Mouse (Mus musculus): ENCODE results near the gene Col12a1. TPM values are rescaled to one million over a fixed set of nuclear protein-coding genes. Genes with fewer than 3 reads are reported as not detected.

The Col12a1 gene
- polyA plus RNA-seq, 1 experiment, result 17.7 TPM

DNA sequence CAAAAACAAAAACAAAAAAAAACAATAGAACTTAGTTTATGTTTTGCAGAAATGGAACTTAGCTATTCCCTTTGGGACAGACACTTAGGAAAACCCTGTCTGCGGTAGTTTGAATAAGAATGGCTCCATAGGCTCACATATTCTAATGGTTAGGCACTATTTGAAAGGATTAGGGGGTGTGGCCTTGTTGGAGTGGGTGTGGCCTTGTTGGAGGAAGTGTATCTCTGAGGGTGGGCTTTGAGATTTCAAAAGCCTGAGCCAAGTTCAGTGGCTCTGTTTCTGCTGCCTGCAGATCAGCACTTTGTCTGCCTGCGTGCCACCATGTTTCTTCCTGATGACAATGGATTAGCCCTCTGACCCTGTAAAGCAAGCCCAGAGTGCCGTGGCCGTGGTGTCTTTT is 26.4 kb upstream of the Col12a1 start:
- Histone ChIP-seq H3ac (ENCODE audit: control insufficient read depth, insufficient read length) (no peak overlapping the region), H3K36me3 (ENCODE audit: control insufficient read depth, insufficient read depth) (no peaks in the 10 kb centered on the region), H3K27me3 (ENCODE audit: control insufficient read depth, insufficient read depth, insufficient read length) (no peaks in the 10 kb centered on the region), H3K79me2 (ENCODE audit: control insufficient read depth, insufficient read depth) (no peaks in the 10 kb centered on the region), H3K4me3 (no peak overlapping the region), H3K4me2 (ENCODE audit: low read depth) (no peak overlapping the region)
- TF ChIP-seq MYOG (IDR thresholded peaks at IDR 0.05; ENCODE audit: control insufficient read depth in 1 of 3, insufficient read depth in 1 of 3, insufficient read length in 2 of 3, low read depth in 2 of 3) (no peak), MYOD1 (IDR thresholded peaks at IDR 0.05; ENCODE audit: control insufficient read depth in 1 of 3, insufficient read length in 2 of 3, low read depth in 2 of 3) (no peak), CEBPB (IDR thresholded peaks at IDR 0.05; ENCODE audit: insufficient read depth, poor library complexity, severe bottlenecking) (no peak), USF1 (IDR thresholded peaks at IDR 0.05; ENCODE audit: low read depth) (no peak), REST (IDR thresholded peaks at IDR 0.05; ENCODE audit: insufficient read depth, insufficient read length) (no peak), POLR2A (IDR thresholded peaks at IDR 0.05; ENCODE audit: insufficient read length, low read depth) (no peak), TCF12 (IDR thresholded peaks at IDR 0.05; ENCODE audit: insufficient read depth, poor library complexity, severe bottlenecking) (no peak), TCF3 (IDR thresholded peaks at IDR 0.05; ENCODE audit: insufficient read length, low read depth) (no peak), POLR2AphosphoS2 (IDR thresholded peaks at IDR 0.05; ENCODE audit: insufficient read length, low read depth) (no peak), MAX (IDR thresholded peaks at IDR 0.05; ENCODE audit: low read depth) (no peak), E2F4 (IDR thresholded peaks at IDR 0.05; ENCODE audit: insufficient read depth) (no peak), SRF (IDR thresholded peaks at IDR 0.05; ENCODE audit: control insufficient read depth, insufficient read length, low read depth) (no peak)

DNA sequence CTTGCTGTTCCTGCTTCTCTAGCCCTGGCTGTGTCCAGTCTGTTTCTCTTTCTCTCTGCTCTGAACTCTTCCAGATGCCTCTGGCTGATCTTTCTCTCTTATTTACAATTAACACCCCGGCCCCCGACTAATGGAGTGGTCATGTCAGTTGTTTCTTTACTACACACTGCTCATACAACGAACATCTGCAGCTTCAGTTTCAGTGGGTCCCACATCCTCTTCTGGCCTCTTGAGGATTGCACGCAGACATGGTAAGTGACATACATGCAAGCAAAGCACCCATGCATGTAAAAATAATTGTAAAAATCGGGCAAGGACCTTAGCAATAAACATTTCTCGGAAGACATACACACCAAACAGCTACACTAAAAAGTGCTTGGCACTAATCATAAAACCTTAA is 17.0 kb upstream of the Col12a1 start:
- Histone ChIP-seq H3K27me3 (ENCODE audit: control insufficient read depth, insufficient read depth, insufficient read length) (no peaks in the 10 kb centered on the region), H3K79me2 (ENCODE audit: control insufficient read depth, insufficient read depth) (no peaks in the 10 kb centered on the region), H3K36me3 (ENCODE audit: control insufficient read depth, insufficient read depth) (no peaks in the 10 kb centered on the region), H3ac (ENCODE audit: control insufficient read depth, insufficient read length) (no peak overlapping the region), H3K4me2 (ENCODE audit: low read depth) (no peak overlapping the region), H3K4me3 (no peak overlapping the region)
- TF ChIP-seq REST (IDR thresholded peaks at IDR 0.05; ENCODE audit: insufficient read depth, insufficient read length) (no peak), SRF (IDR thresholded peaks at IDR 0.05; ENCODE audit: control insufficient read depth, insufficient read length, low read depth) (no peak), TCF3 (IDR thresholded peaks at IDR 0.05; ENCODE audit: insufficient read length, low read depth) (no peak), MYOG (IDR thresholded peaks at IDR 0.05; ENCODE audit: control insufficient read depth in 1 of 3, insufficient read depth in 1 of 3, insufficient read length in 2 of 3, low read depth in 2 of 3) (no peak), TCF12 (IDR thresholded peaks at IDR 0.05; ENCODE audit: insufficient read depth, poor library complexity, severe bottlenecking) (no peak), E2F4 (IDR thresholded peaks at IDR 0.05; ENCODE audit: insufficient read depth) (no peak), CEBPB (IDR thresholded peaks at IDR 0.05; ENCODE audit: insufficient read depth, poor library complexity, severe bottlenecking) (no peak), MYOD1 (IDR thresholded peaks at IDR 0.05; ENCODE audit: control insufficient read depth in 1 of 3, insufficient read length in 2 of 3, low read depth in 2 of 3) (no peak)

DNA sequence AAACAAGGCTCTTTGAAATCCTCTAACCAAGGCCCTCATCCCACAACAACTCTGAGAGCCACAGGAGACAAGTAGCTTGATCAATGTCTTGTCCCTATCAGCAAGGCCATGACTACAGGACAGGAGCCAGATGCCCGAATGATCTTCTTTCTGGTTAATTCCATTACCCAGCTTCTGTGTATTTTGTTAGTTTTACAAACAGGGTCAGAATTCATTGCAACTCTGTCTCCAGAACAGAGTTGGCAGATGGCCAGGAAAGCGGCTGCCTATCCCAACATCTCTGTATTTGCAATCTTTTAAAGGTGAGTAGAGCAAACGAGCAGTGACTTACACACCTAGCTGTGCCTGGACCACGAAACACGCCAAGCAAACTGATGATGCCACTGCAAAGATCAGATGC is 11.7 kb upstream of the Col12a1 start:
- Histone ChIP-seq H3K27me3 (ENCODE audit: control insufficient read depth, insufficient read depth, insufficient read length) (no peaks in the 10 kb centered on the region), H3K79me2 (ENCODE audit: control insufficient read depth, insufficient read depth) (no peaks in the 10 kb centered on the region), H3K4me2 (ENCODE audit: low read depth) (no peak overlapping the region), H3ac (ENCODE audit: control insufficient read depth, insufficient read length) (no peak overlapping the region), H3K36me3 (ENCODE audit: control insufficient read depth, insufficient read depth) (no peaks in the 10 kb centered on the region), H3K4me3 (no peak overlapping the region)
- no peak for TF ChIP-seq MAX (IDR thresholded peaks at IDR 0.05; ENCODE audit: low read depth)
- no peak for TF ChIP-seq TCF12 (IDR thresholded peaks at IDR 0.05; ENCODE audit: insufficient read depth, poor library complexity, severe bottlenecking)
- TF ChIP-seq E2F4 (IDR thresholded peaks at IDR 0.05; ENCODE audit: insufficient read depth), result no peak
- no peak for TF ChIP-seq POLR2A (IDR thresholded peaks at IDR 0.05; ENCODE audit: insufficient read length, low read depth)
- no peak for TF ChIP-seq SRF (IDR thresholded peaks at IDR 0.05; ENCODE audit: control insufficient read depth, insufficient read length, low read depth)
- TF ChIP-seq CEBPB (IDR thresholded peaks at IDR 0.05; ENCODE audit: insufficient read depth, poor library complexity, severe bottlenecking), result no peak
- TF ChIP-seq MYOD1 (IDR thresholded peaks at IDR 0.05; ENCODE audit: control insufficient read depth in 1 of 3, insufficient read length in 2 of 3, low read depth in 2 of 3), result no peak
- no peak for TF ChIP-seq MYOG (IDR thresholded peaks at IDR 0.05; ENCODE audit: control insufficient read depth in 1 of 3, insufficient read depth in 1 of 3, insufficient read length in 2 of 3, low read depth in 2 of 3)
- no peak for TF ChIP-seq TCF3 (IDR thresholded peaks at IDR 0.05; ENCODE audit: insufficient read length, low read depth)
- TF ChIP-seq REST (IDR thresholded peaks at IDR 0.05; ENCODE audit: insufficient read depth, insufficient read length), result no peak
- TF ChIP-seq USF1 (IDR thresholded peaks at IDR 0.05; ENCODE audit: low read depth), result no peak
- TF ChIP-seq POLR2AphosphoS2 (IDR thresholded peaks at IDR 0.05; ENCODE audit: insufficient read length, low read depth), result no peak

DNA sequence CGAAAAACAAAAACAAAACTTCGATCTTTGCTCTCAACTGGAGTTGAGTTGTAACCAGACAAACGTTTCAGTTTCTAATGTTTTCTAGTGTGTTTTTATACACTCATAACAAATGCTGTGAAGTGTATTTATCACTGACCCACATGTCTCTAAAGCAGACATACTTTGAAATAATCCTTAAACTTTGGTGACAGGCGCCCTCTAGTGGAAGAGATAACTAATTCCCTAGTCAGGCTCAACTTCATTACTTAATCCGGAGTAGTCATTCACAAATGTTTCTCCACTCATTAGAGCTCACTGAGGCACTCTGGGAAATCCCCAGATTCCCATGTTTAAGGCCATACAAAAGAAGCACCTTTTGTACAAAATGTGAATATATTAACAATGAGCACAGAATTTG is 4.5 kb upstream of the Col12a1 start:
- H3K79me2 ChIP-seq (ENCODE audit: control insufficient read depth, insufficient read depth), result no peaks in the 10 kb centered on the region

DNA sequence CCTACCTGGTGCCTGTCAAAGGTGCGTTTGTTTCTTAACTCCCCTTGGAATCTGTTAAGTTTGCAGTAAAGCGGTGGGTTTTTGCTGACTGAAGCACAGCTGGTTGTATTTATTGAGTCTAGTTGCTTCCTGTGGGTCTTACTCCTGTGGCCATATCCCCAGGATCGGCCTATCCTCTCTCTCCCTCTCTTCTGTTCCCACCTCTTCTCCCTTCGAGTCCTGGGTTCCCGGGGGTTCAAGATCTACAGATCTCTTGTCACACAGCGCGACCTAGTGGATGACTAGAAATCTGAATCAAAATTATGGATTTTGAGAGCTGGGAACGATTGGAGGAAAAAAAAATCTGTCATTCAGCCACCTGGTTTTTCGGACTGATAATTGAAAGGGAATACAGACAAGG is 2.4 kb upstream of the Col12a1 start:
- Histone ChIP-seq H3K79me2 (ENCODE audit: control insufficient read depth, insufficient read depth) (no peaks in the 10 kb centered on the region), H3K4me2 (ENCODE audit: low read depth) (no peak overlapping the region), H3K4me3 (no peak overlapping the region), H3K27me3 (ENCODE audit: control insufficient read depth, insufficient read depth, insufficient read length) (no peaks in the 10 kb centered on the region), H3K36me3 (ENCODE audit: control insufficient read depth, insufficient read depth) (no peaks in the 10 kb centered on the region), H3ac (ENCODE audit: control insufficient read depth, insufficient read length) (no peak overlapping the region)
- no peak for TF ChIP-seq USF1 (IDR thresholded peaks at IDR 0.05; ENCODE audit: low read depth)
- no peak for TF ChIP-seq MYOD1 (IDR thresholded peaks at IDR 0.05; ENCODE audit: control insufficient read depth in 1 of 3, insufficient read length in 2 of 3, low read depth in 2 of 3)
- TF ChIP-seq POLR2A (IDR thresholded peaks at IDR 0.05; ENCODE audit: insufficient read length, low read depth), result no peak
- TF ChIP-seq CEBPB (IDR thresholded peaks at IDR 0.05; ENCODE audit: insufficient read depth, poor library complexity, severe bottlenecking), result no peak
- no peak for TF ChIP-seq E2F4 (IDR thresholded peaks at IDR 0.05; ENCODE audit: insufficient read depth)
- no peak for TF ChIP-seq REST (IDR thresholded peaks at IDR 0.05; ENCODE audit: insufficient read depth, insufficient read length)
- TF ChIP-seq POLR2AphosphoS2 (IDR thresholded peaks at IDR 0.05; ENCODE audit: insufficient read length, low read depth), result no peak
- TF ChIP-seq MAX (IDR thresholded peaks at IDR 0.05; ENCODE audit: low read depth), result no peak
- TF ChIP-seq TCF12 (IDR thresholded peaks at IDR 0.05; ENCODE audit: insufficient read depth, poor library complexity, severe bottlenecking), result no peak
- TF ChIP-seq SRF (IDR thresholded peaks at IDR 0.05; ENCODE audit: control insufficient read depth, insufficient read length, low read depth), result no peak
- no peak for TF ChIP-seq MYOG (IDR thresholded peaks at IDR 0.05; ENCODE audit: control insufficient read depth in 1 of 3, insufficient read depth in 1 of 3, insufficient read length in 2 of 3, low read depth in 2 of 3)
- TF ChIP-seq TCF3 (IDR thresholded peaks at IDR 0.05; ENCODE audit: insufficient read length, low read depth), result no peak

More for the DNA sequence above, 4.5 kb upstream of the Col12a1 start:
- H3K4me3 ChIP-seq, result no peak overlapping the region
- no peaks in the 10 kb centered on the region for H3K36me3 ChIP-seq (ENCODE audit: control insufficient read depth, insufficient read depth)
- H3ac ChIP-seq (ENCODE audit: control insufficient read depth, insufficient read length), result no peak overlapping the region
- H3K27me3 ChIP-seq (ENCODE audit: control insufficient read depth, insufficient read depth, insufficient read length), result no peaks in the 10 kb centered on the region
- no peak for TF ChIP-seq POLR2AphosphoS2 (IDR thresholded peaks at IDR 0.05; ENCODE audit: insufficient read length, low read depth)
- no peak for TF ChIP-seq REST (IDR thresholded peaks at IDR 0.05; ENCODE audit: insufficient read depth, insufficient read length)
- no peak for TF ChIP-seq E2F4 (IDR thresholded peaks at IDR 0.05; ENCODE audit: insufficient read depth)
- TF ChIP-seq USF1 (IDR thresholded peaks at IDR 0.05; ENCODE audit: low read depth), result no peak
- no peak for TF ChIP-seq SRF (IDR thresholded peaks at IDR 0.05; ENCODE audit: control insufficient read depth, insufficient read length, low read depth)
- no peak for TF ChIP-seq TCF12 (IDR thresholded peaks at IDR 0.05; ENCODE audit: insufficient read depth, poor library complexity, severe bottlenecking)
- TF ChIP-seq MYOG (IDR thresholded peaks at IDR 0.05; ENCODE audit: control insufficient read depth in 1 of 3, insufficient read depth in 1 of 3, insufficient read length in 2 of 3, low read depth in 2 of 3), result no peak
- TF ChIP-seq TCF3 (IDR thresholded peaks at IDR 0.05; ENCODE audit: insufficient read length, low read depth), result no peak
- H3K4me2 ChIP-seq (ENCODE audit: low read depth), result no peak overlapping the region
